Mouse (Mus musculus) limb, embryonic 15.5 days (tissue): ENCODE data around the gene Usp47. TPM values are rescaled to one million over a fixed set of nuclear protein-coding genes. Genes with fewer than 3 reads are reported as not detected.

Source experiments
- ATAC-seq: fragments of 200-750 bp; cut with Nextera tagmentation; 2 replicates; pipeline ENCODE4 v1.8.0; 2017; ENCODE audit warnings: low read depth, moderate TSS enrichment; ENCODE audit not compliant: insufficient number of reproducible peaks, low FRiP score, low TSS enrichment
- H3K27ac ChIP-seq: fragments of 300-500 bp; sonication (generic); 2 replicates; pipeline ENCODE4 v1.5.1; 2015; ENCODE audit warnings: moderate library complexity, mild to moderate bottlenecking, inconsistent platforms
- H3K27me3 ChIP-seq: fragments of 300-500 bp; sonication (generic); 2 replicates; pipeline ENCODE4 v1.6.1; 2015; ENCODE audit warnings: inconsistent platforms
- H3K36me3 ChIP-seq: fragments of 300-500 bp; sonication (generic); 2 replicates; pipeline ENCODE4 v1.6.1; 2015; ENCODE audit warnings: inconsistent platforms
- H3K4me1 ChIP-seq: fragments of 300-500 bp; sonication (generic); 2 replicates; pipeline ENCODE4 v1.6.1; 2015; ENCODE audit warnings: inconsistent platforms
- H3K4me2 ChIP-seq: fragments of 300-500 bp; sonication (generic); 2 replicates; pipeline ENCODE4 v1.6.1; 2015; ENCODE audit warnings: mild to moderate bottlenecking, inconsistent platforms
- H3K4me3 ChIP-seq: fragments of 300-500 bp; sonication (generic); 2 replicates; pipeline ENCODE4 v1.5.1; 2015; ENCODE audit warnings: mild to moderate bottlenecking, inconsistent platforms
- H3K9ac ChIP-seq: fragments of 300-500 bp; sonication (generic); 2 replicates; pipeline ENCODE4 v1.6.1; 2015; ENCODE audit warnings: inconsistent platforms
- H3K9me3 ChIP-seq: fragments of 300-500 bp; sonication (generic); 2 replicates; pipeline ENCODE4 v1.6.1; 2016; ENCODE audit warnings: inconsistent platforms
- WGBS: fragments of 180-500 bp; shearing (Covaris S2); methylation state at CpG from one replicate; pipeline ENCODE4 v1.1.7; 2015; 5-methylcytosine and 5-hydroxymethylcytosine counted together
- polyA plus RNA-seq: library from polyadenylated mRNA; unstranded; fragments of >200 nt; fragmentation: Nextera tagmentation; extraction: Ambion mirVana; gene quantifications from 2 replicates; pipeline ENCODE4 v1.2.1, GENCODE M21; 2015

Usp47 gene
- polyA plus RNA-seq, 1 experiment from 2014 or later, result 65.1 TPM

- Histone ChIP-seq H3K27ac (no peak overlapping the region), H3K4me3 (no peak overlapping the region), H3K9ac (no peak overlapping the region), H3K4me1 (no peaks in the 10 kb centered on the region), H3K9me3 (no peaks in the 10 kb centered on the region), H3K36me3 (no peaks in the 10 kb centered on the region), H3K27me3 (no peaks in the 10 kb centered on the region), H3K4me2 (no peak overlapping the region)
- WGBS, result 29% methylated on average over 5 of the region's 5 CpGs
- ATAC-seq, result no peak
Observed at GRCm38 (mm10) chr7:112012102-112012501, 11.2 kb upstream of the Usp47 start.

DNA sequence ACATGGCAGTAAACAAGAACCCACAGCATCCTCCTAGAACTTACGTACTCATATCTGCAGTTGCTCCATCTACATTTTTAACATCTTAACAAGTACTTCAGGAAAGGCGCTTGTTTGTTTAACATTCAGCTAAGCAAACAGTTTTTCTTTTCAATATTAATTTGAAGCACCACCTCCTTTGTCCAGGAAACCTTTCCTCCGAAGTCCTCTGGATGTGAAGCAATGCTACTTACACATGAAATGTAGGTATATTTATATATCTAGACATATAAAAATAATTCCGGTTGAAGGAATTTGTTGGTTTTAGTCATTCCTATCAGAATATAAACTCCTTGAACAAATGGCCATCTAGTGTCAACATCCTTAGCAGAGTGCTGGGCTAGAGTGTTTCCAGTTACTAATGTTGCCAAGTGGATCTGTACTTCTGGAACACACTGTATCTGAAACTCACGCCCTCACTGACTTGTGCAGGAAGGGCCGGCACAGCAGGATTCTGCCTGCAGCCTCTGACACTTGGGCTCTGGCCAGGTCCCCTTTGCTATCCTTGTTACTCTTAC is 10.6 kb upstream of the Usp47 start:
- Histone ChIP-seq H3K4me3 (no peak overlapping the region), H3K4me1 (no peaks in the 10 kb centered on the region), H3K36me3 (no peaks in the 10 kb centered on the region), H3K4me2 (no peak overlapping the region), H3K9ac (no peak overlapping the region), H3K27me3 (no peaks in the 10 kb centered on the region), H3K9me3 (no peaks in the 10 kb centered on the region), H3K27ac (no peak overlapping the region)
- 84% methylated on average over 6 of the region's 6 CpGs for WGBS
- no peak for ATAC-seq

DNA sequence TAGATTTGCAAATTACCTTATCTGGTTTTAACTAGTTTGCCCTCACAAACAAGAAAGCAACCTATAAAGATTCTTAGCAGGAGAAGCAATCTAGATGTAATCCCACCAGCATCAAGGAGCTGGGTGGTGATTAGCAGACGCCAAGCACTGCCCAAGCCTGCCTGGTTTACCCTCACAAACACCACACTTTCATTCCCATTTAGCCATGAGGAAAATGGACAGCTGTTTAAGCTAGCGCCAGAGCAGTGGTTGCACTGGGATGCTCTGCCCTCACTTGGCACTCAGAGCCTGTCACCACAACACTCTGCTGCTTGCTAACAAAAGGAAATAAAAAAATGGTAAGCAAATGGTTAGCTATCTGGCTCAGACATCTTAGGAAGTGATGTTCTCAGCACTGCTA is 9.2 kb upstream of the Usp47 start:
- 42% methylated on average over 2 of the region's 2 CpGs for WGBS

GRCm38 (mm10) chr7:112022506-112023149 is 676 bp upstream of the Usp47 start:
- no peaks in the 10 kb centered on the region for H3K27me3 ChIP-seq
- no peaks in the 10 kb centered on the region for H3K36me3 ChIP-seq
- peak overlapping the region; percentile 93 for H3K4me3 ChIP-seq
- H3K27ac ChIP-seq, result peak overlapping the region; percentile 99
- peak overlapping the region; percentile 75 for H3K4me2 ChIP-seq
- H3K9ac ChIP-seq, result peak overlapping the region; percentile 99
- 17% methylated on average over 17 of the region's 17 CpGs for WGBS
- ATAC-seq, result peak; percentile 49; the same call in 1 of the 2 replicates
- H3K4me1 ChIP-seq, result peaks cover 26% of the 10 kb centered on the region
- H3K9me3 ChIP-seq, result no peaks in the 10 kb centered on the region

More for the DNA sequence above, 9.2 kb upstream of the Usp47 start:
- H3K27ac ChIP-seq, result no peak overlapping the region
- no peaks in the 10 kb centered on the region for H3K36me3 ChIP-seq
- H3K4me3 ChIP-seq, result no peak overlapping the region
- no peaks in the 10 kb centered on the region for H3K9me3 ChIP-seq
- no peak overlapping the region for H3K9ac ChIP-seq
- H3K27me3 ChIP-seq, result no peaks in the 10 kb centered on the region
- no peaks in the 10 kb centered on the region for H3K4me1 ChIP-seq
- H3K4me2 ChIP-seq, result no peak overlapping the region
- ATAC-seq, result no peak

GRCm38 (mm10) chr7:112023601-112024445 is 519 bp downstream of the Usp47 start:
- Histone ChIP-seq H3K4me3 (peak overlapping the region; percentile 93), H3K27ac (peak overlapping the region; percentile 99), H3K27me3 (no peaks in the 10 kb centered on the region), H3K9me3 (no peaks in the 10 kb centered on the region), H3K36me3 (0 out of 2 replicates have a peak, but pooled peaks cover 3% of the 10 kb centered on the region), H3K9ac (peak overlapping the region; percentile 99), H3K4me2 (peak overlapping the region; percentile 75), H3K4me1 (peaks cover 26% of the 10 kb centered on the region)
- ATAC-seq, result peak; percentile 78
- under 1% methylated on average over 58 of the region's 58 CpGs for WGBS

GRCm38 (mm10) chr7:112024446-112024730 is 1.1 kb downstream of the Usp47 start:
- peaks cover 26% of the 10 kb centered on the region for H3K4me1 ChIP-seq
- no peaks in the 10 kb centered on the region for H3K9me3 ChIP-seq
- H3K4me2 ChIP-seq, result peak overlapping the region; percentile 75
- H3K4me3 ChIP-seq, result peak overlapping the region; percentile 93
- WGBS, result 16% methylated on average over 7 of the region's 7 CpGs
- H3K27me3 ChIP-seq, result no peaks in the 10 kb centered on the region
- 0 out of 2 replicates have a peak, but pooled peaks cover 3% of the 10 kb centered on the region for H3K36me3 ChIP-seq
- peak overlapping the region; percentile 99; the same call in 1 of the 2 replicates for H3K9ac ChIP-seq
- H3K27ac ChIP-seq, result peak overlapping the region; percentile 99
- ATAC-seq, result no peak

DNA sequence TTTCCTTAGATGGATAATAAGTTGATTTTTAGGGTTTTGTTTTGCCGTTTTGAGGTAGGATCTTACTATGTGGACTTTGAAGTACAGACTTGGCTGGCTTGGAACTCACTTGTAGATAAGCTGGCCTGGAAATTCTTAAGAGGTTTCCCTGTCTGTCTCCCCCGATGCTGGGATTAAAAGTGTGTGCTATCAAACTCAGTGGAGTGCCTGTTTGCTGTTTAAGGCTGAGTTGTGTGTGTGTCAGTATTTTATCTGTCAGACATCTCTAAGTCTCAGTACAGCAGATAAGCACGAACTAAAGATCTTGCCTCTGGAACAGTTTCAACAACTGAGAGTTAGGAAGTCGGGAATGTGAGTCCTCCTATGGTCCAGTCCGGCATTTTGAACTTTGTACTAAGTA is 1.6 kb downstream of the Usp47 start:
- H3K9ac ChIP-seq, result peak overlapping the region; percentile 23; the same call in 1 of the 2 replicates
- ATAC-seq, result no peak
- H3K27ac ChIP-seq, result no peak overlapping the region
- 4% methylated on average over 5 of the region's 5 CpGs for WGBS
- H3K9me3 ChIP-seq, result no peaks in the 10 kb centered on the region
- H3K4me1 ChIP-seq, result peaks cover 26% of the 10 kb centered on the region
- 0 out of 2 replicates have a peak, but pooled peaks cover 3% of the 10 kb centered on the region for H3K36me3 ChIP-seq
- H3K4me2 ChIP-seq, result peak overlapping the region; percentile 75
- no peaks in the 10 kb centered on the region for H3K27me3 ChIP-seq
- peak overlapping the region; percentile 93 for H3K4me3 ChIP-seq

DNA sequence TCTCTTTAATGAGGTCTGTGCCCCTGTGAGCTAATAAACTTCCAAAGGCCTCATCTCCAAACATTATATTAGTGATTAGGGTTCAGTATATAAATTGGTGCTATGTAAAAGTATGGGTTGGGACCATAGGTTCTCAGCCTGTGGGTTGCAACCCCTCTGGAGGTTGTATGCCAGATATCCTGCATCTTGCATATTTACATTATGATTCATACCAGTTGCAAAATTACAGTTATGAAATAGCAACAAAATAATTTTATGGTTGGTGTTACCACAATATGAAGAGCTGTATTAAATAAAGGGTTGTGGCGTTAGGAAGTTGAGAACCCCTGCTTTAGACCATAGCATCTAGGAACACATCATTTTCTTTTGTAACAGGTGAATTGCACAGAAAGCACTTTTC is 7.3 kb downstream of the Usp47 start:
- H3K4me2 ChIP-seq, result no peak overlapping the region
- H3K36me3 ChIP-seq, result 0 out of 2 replicates have a peak, but pooled peaks cover 3% of the 10 kb centered on the region
- 79% methylated on average over 1 of the region's 1 CpGs for WGBS
- H3K27me3 ChIP-seq, result no peaks in the 10 kb centered on the region
- no peak for ATAC-seq
- H3K9ac ChIP-seq, result no peak overlapping the region
- no peak overlapping the region for H3K27ac ChIP-seq
- no peaks in the 10 kb centered on the region for H3K9me3 ChIP-seq
- no peak overlapping the region for H3K4me3 ChIP-seq
- H3K4me1 ChIP-seq, result peaks cover 12% of the 10 kb centered on the region

- H3K27ac ChIP-seq, result 0 out of 2 replicates have a peak overlapping the region, but pooled peaks have one; percentile 27
- H3K4me3 ChIP-seq, result no peak overlapping the region
- H3K9ac ChIP-seq, result no peak overlapping the region
- H3K4me1 ChIP-seq, result peaks cover 4% of the 10 kb centered on the region
- no peaks in the 10 kb centered on the region for H3K36me3 ChIP-seq
- H3K4me2 ChIP-seq, result no peak overlapping the region
- H3K27me3 ChIP-seq, result no peaks in the 10 kb centered on the region
- WGBS, result 17% methylated on average over 2 of the region's 2 CpGs
- ATAC-seq, result no peak
- H3K9me3 ChIP-seq, result no peaks in the 10 kb centered on the region
Observed at GRCm38 (mm10) chr7:112035804-112036203, 12.5 kb downstream of the Usp47 start.

DNA sequence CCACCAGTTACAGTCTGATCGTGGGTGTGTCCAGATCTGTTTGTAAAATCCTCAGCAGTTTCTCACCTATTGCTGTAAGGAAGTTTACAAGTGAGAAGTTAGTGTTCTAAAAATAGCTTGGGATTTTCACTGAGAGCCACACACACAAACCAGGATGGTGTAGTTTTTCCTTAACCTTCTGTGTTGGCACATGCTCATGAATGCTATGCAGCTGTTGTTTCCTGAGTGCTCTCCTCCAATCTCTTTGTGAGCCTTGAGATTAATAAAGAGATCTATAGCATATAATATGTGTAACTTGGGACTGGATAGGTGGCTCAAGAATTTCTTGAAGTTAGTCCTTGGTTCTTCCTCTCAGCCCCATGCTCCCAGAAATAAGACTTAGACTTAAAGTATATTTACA is 13.3 kb downstream of the Usp47 start:
- Histone ChIP-seq H3K36me3 (no peaks in the 10 kb centered on the region), H3K4me3 (no peak overlapping the region), H3K9me3 (no peaks in the 10 kb centered on the region), H3K4me2 (no peak overlapping the region), H3K27me3 (no peaks in the 10 kb centered on the region), H3K27ac (no peak overlapping the region), H3K4me1 (peaks cover 4% of the 10 kb centered on the region), H3K9ac (no peak overlapping the region)
- ATAC-seq, result no peak
- 55% methylated on average over 1 of the region's 1 CpGs for WGBS

DNA sequence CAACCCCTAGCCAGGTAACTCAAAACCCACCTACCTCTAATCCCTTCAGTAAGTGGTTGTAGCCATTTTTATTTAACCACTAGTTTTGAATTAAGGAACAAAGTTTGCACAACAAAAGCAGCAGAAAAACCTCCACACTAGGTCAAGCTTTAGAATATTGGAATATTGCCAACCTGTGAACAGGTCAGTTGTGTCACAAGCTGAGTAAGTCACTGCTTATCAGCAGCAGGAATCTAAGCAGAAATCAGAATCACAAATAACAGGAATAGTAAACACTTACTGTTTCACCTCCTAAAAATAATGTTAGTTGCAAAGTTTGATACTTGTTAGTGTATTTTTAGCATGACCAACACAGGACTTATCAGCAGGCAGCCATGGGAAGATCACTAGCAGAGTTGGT is 17.0 kb downstream of the Usp47 start:
- Histone ChIP-seq H3K9ac (no peak overlapping the region), H3K4me1 (peaks cover 8% of the 10 kb centered on the region), H3K36me3 (no peaks in the 10 kb centered on the region), H3K9me3 (no peaks in the 10 kb centered on the region), H3K4me3 (no peak overlapping the region), H3K4me2 (no peak overlapping the region), H3K27me3 (no peaks in the 10 kb centered on the region), H3K27ac (no peak overlapping the region)
- no peak for ATAC-seq

- WGBS, result 78% methylated on average over 2 of the region's 2 CpGs
- Histone ChIP-seq H3K4me2 (no peak overlapping the region), H3K36me3 (no peaks in the 10 kb centered on the region), H3K27me3 (no peaks in the 10 kb centered on the region), H3K9ac (no peak overlapping the region), H3K4me1 (0 out of 2 replicates have a peak, but pooled peaks cover 4% of the 10 kb centered on the region), H3K4me3 (no peak overlapping the region), H3K9me3 (no peaks in the 10 kb centered on the region), H3K27ac (no peak overlapping the region)
- no peak for ATAC-seq
Observed at GRCm38 (mm10) chr7:112042758-112043157, 19.5 kb downstream of the Usp47 start.
